Mouse (Mus musculus) stomach, adult 2 months (tissue): ENCODE data around the gene Slc50a1. TPM values are rescaled to one million over a fixed set of nuclear protein-coding genes. Genes with fewer than 3 reads are reported as not detected.

Source experiments
- polyA plus RNA-seq: library from polyadenylated mRNA; depleted of rRNA; stranded (reverse); fragments of >200 nt; gene quantifications from 2 replicates; pipeline ENCODE4 v1.2.3, GENCODE M21; 2012; rRNA removed

Gene Slc50a1
- polyA plus RNA-seq = 140 and 155 TPM in 2 replicates

GRCm38 (mm10) chr3:89270051-89270755 is at the start of gene Slc50a1:
TSS of gene Slc50a1 (minus strand) at chr3:89270570.

GRCm38 (mm10) chr3:89280606-89281511 is 10.5 kb upstream of the Slc50a1 start, which contains the start of gene Efna1:
TSS of gene Efna1 (minus strand) at chr3:89281142.

GRCm38 (mm10) chr3:89259076-89259475 is 11.3 kb downstream of the Slc50a1 start, which contains the start of gene Dpm3:
TSS of gene Dpm3 (plus strand) at chr3:89259358.

GRCm38 (mm10) chr3:89246261-89247100 is 23.9 kb downstream of the Slc50a1 start, which contains the start of gene Trim46:
TSS of gene Trim46 (minus strand) at chr3:89246309.

GRCm38 (mm10) chr3:89245688-89246171 is 24.6 kb downstream of the Slc50a1 start, which contains the start of gene Krtcap2:
TSS of gene Krtcap2 (plus strand) at chr3:89245966.

GRCm38 (mm10) chr3:89228836-89229235 is 41.5 kb downstream of the Slc50a1 start, which contains the start of gene Muc1:
TSS of gene Muc1 (plus strand) at chr3:89229057.

GRCm38 (mm10) chr3:89226900-89227299 is 43.5 kb downstream of the Slc50a1 start, which contains the start of gene Mtx1:
TSS of gene Mtx1 (minus strand) at chr3:89227088.

Other genes starting within 250 kb of the Slc50a1 start
- gene Rusc1, start 177.3 kb downstream of the Slc50a1 start, polyA plus RNA-seq = 33.5 and 43.6 TPM in 2 replicates
- not detected in 2 replicates for gene Gm43738, start 169.5 kb downstream of the Slc50a1 start, polyA plus RNA-seq
- 111 and 125 TPM in 2 replicates for gene Fdps, start 168.6 kb downstream of the Slc50a1 start, polyA plus RNA-seq
- 52.9 and 76.0 TPM in 2 replicates for gene Pklr, start 134.4 kb downstream of the Slc50a1 start, polyA plus RNA-seq
- gene Hcn3, start 110.4 kb downstream of the Slc50a1 start, polyA plus RNA-seq = 0.65 and 1.1 TPM in 2 replicates
- gene Clk2, start 105.8 kb downstream of the Slc50a1 start, polyA plus RNA-seq = 13.4 and 18.5 TPM in 2 replicates
- gene Scamp3, start 93.1 kb downstream of the Slc50a1 start, polyA plus RNA-seq = 74.0 and 74.9 TPM in 2 replicates
- gene Fam189b, start 87.4 kb downstream of the Slc50a1 start, polyA plus RNA-seq = 20.3 and 21.6 TPM in 2 replicates
- gene Gba, start 67.6 kb downstream of the Slc50a1 start, polyA plus RNA-seq = 45.8 and 47.7 TPM in 2 replicates
- gene Thbs3, start 55.4 kb downstream of the Slc50a1 start, polyA plus RNA-seq = 27.5 and 28.7 TPM in 2 replicates
- 108 and 129 TPM in 2 replicates for gene Mtx1, start 43.5 kb downstream of the Slc50a1 start, polyA plus RNA-seq
- gene Muc1, start 41.5 kb downstream of the Slc50a1 start, polyA plus RNA-seq = 698 and 860 TPM in 2 replicates
- gene Krtcap2, start 24.6 kb downstream of the Slc50a1 start, polyA plus RNA-seq = 227 and 292 TPM in 2 replicates
- gene Trim46, start 24.3 kb downstream of the Slc50a1 start, polyA plus RNA-seq = 12.7 and 15.7 TPM in 2 replicates
- gene Dpm3, start 11.2 kb downstream of the Slc50a1 start, polyA plus RNA-seq = 275 and 451 TPM in 2 replicates
- 25.4 and 26.7 TPM in 2 replicates for gene Efna1, start 10.6 kb upstream of the Slc50a1 start, polyA plus RNA-seq
- gene Efna3, start 52.4 kb upstream of the Slc50a1 start, polyA plus RNA-seq = 22.2 and 41.9 TPM in 2 replicates
- 5.6 and 17.9 TPM in 2 replicates for gene Efna4, start 67.5 kb upstream of the Slc50a1 start, polyA plus RNA-seq
- gene Adam15, start 79.4 kb upstream of the Slc50a1 start, polyA plus RNA-seq = 105 and 117 TPM in 2 replicates
- 0.84 and 1.1 TPM in 2 replicates for gene Dcst2, start 91.4 kb upstream of the Slc50a1 start, polyA plus RNA-seq
- 0.03 and 0.13 TPM in 2 replicates for gene Dcst1, start 94.7 kb upstream of the Slc50a1 start, polyA plus RNA-seq
- gene Zbtb7b, start 124.2 kb upstream of the Slc50a1 start, polyA plus RNA-seq = 85.6 and 92.0 TPM in 2 replicates
- gene Lenep, start 132.2 kb upstream of the Slc50a1 start, polyA plus RNA-seq = 0.35 and 0.95 TPM in 2 replicates
- gene Flad1, start 141.3 kb upstream of the Slc50a1 start, polyA plus RNA-seq = 12.9 and 14.3 TPM in 2 replicates
- 4.7 and 4.9 TPM in 2 replicates for gene Cks1b, start 147.8 kb upstream of the Slc50a1 start, polyA plus RNA-seq
- 28.6 and 34.3 TPM in 2 replicates for gene Shc1, start 147.9 kb upstream of the Slc50a1 start, polyA plus RNA-seq
- gene Pygo2, start 159.6 kb upstream of the Slc50a1 start, polyA plus RNA-seq = 53.2 and 125 TPM in 2 replicates
- gene Pbxip1, start 166.1 kb upstream of the Slc50a1 start, polyA plus RNA-seq = 37.4 and 38.3 TPM in 2 replicates
- gene Pmvk, start 184.0 kb upstream of the Slc50a1 start, polyA plus RNA-seq = 7.5 and 10.9 TPM in 2 replicates
- gene Kcnn3, start 249.6 kb upstream of the Slc50a1 start, polyA plus RNA-seq = 2.5 and 4.8 TPM in 2 replicates